Mouse (Mus musculus) c-Kit-positive CD71-negative TER-119-negative erythroid progenitor cells, embryonic 14.5 days (primary cell): ENCODE results near the gene Rad51c.
"Not testable (repeated sequence)": the region's sequence is repeated elsewhere in the genome, so short reads cannot be mapped to it uniquely, and the experiment has no call there.

Experiments used
- DNase-seq: peaks from one replicate; pipeline ENCODE4 v3.0.0-alpha.2; 2013; ENCODE audit warnings: low read depth

Rad51c gene

DNA sequence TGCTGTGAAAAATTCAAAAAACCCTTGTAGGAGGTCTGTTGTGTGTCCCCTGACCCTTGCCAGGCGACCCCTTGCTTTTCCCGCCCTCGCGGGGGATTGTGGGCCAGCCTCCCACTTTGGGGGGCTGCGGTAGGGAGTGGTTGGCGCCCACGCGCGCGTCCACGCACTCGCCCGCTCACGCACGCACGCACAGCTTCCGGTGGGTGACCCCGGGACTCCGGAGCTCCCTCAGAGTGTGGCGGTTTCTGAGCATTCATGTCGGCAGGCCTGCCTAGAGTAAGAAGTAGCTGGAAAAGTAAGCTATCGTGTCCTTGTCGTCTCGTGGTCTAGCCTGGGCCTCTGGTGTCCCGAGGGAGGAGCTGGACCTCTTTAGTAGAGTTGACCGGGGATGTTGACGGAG is at the start of gene Rad51c, which contains the start of gene Tex14:
Gene Rad51c, minus strand, starts transcription at position 79 of the 400 bp plus-strand sequence.
Gene Tex14, plus strand, starts transcription at position 190 of the 400 bp plus-strand sequence.
- DNase-seq: no peak

DNA sequence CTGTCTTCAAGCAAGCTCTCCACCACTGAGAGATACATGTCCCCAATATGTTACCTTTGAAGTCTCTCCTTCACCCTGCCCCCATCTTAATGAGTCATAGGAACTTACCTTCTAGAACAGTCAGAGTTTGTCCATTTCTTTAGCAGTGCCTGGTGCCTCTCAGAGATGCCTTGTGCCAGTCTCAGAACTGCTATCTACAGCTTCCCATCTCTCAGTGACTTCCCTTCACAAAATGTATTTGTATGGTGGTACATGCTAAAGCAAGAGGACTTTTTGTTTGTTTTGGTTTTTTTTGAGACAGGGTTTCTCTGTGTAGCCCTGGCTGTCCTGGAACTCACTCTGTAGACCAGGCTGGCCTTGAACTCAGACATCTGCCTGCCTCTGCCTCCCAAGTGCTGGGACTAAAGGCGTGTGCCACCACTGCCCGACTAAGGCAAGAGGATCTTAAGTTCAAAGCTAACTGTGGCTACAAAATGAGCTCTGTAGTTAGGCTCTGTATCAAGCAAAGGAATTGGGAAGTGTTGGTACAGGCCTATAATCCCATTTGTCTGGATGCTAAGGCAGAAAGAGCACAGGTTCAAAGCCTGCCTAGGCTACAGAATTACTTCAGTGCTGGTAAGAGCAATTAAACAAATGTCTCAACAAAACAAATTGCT is 49.4 kb upstream of the Rad51c start:
- DNase-seq: no peak

DNA sequence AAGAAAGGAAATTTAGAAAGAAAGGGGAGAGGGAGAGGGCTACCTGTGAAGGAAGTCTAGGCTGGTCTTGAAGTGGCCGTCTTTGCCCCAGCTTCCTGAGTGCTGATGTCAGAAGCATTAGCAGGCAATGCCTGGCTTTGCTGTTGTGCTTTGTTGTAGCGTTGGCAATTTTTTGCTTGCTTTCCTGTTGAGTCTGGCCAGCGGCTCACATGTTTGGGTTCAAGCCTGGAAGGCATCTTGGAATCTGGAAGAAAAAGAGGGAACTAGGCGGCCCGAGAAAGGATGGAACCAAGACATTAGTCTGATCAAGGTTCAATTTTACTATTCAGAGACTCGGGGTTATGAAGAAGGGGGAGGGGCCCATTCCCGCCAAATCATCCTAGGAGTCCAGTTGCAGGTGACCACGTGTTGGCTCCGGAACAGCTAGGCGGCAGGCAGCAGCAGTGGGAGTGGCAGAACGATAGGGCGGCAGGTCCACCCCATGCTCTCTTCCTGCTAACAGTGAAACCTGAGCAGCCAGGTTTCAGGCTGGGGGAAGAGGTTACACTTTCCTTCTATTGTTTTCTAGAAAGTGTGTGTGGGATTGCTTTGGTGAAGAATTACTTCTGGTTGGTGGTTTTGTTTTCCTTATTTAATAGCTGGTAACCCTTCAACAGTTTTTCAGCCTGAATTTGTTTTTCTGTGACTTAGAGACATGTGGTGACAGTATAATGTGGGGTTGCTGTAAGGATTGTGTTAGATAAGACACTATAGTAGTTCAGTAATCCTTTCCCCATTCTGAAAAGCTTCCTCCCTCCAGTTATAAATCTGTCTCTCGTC is 48.7 kb upstream of the Rad51c start:
- no peak for DNase-seq

DNA sequence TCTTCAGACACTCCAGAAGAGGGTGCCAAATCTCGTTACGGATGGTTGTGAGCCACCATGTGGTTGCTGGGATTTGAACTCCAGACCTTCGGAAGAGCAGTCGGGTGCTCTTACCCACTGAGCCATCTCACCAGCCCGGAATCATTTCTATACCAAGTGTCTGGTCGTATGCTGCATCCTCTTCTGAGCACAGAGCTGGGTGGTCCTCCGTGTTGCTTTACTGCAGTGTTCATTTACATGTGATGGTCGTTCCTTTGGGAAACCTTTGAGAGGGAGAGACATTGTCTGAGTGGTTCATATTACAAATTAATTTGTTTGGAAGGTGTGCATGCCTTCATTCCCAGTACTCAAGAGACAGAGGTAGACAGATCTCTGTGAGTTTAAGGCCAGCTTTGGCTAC is 48.0 kb upstream of the Rad51c start:
- not testable (repeated sequence) for DNase-seq

DNA sequence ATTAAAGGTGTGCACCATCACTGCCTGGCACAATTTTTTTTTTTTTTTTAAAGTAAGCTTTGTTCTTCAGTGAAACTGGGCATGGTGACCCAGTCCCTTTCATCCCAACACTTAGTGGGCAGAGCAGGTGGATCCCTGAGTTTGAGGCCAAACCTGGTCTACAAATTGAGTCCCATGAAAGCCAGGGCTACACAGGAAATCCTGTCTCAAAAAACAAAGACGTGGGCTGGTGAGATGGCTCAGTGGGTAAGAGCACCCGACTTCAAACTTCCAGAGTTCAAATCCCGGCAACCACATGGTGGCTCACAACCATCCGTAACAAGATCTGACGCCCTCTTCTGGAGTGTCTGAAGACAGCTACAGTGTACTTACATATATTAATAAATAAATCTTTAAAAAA is 45.1 kb upstream of the Rad51c start:
- DNase-seq: not testable (repeated sequence)

DNA sequence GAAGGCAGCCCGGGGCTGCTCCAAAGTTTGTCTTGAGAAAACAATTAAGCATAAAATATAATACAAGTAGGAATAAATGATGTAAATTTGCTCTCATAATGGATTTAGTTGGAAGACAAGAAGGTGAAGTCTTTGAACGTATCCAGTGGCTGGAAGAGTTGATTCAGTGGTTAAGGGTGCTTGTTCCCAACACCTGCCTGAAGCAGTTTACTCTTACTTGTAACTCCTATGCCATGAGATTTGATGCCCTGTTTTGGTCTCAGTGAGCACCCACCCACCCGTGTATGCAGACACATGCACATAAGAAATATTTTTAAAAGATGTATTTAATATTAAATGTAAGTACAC is 44.4 kb upstream of the Rad51c start:
- DNase-seq: no peak

DNA sequence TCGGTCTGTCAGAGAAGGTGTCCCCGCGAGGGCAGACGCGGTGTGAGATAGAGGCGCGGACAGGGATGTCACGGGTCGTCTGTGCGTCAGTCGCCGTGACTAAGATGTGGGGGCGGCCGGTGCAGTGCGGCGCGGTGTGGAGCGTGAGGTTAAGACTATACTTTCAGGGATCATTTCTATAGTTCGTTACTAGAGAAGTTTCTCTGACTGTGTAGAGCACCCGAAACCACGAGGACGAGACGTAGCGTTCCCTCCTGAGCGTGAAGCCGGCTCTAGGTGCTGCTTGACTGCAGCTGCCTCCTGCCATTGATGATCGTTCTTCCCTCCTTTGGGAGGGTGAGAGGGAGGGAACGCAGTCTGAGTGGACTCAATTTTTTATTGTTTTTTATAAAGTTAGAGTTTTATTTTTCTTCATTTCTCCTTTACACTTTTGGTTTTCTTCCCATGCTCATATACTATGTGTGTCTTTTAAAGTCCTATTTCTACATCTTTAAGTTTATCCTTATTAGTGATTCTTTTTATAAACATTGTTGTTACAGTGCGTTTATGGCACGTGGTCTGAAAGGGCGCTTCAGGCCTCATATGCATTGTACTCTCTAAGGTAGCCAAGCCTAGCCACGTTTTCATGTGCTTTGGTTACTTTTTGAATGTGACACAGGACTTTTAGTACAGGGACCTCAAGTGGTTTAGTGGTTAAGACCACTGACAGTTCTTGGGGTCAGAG is 43.9 kb upstream of the Rad51c start:
- peak; percentile 84 for DNase-seq

DNA sequence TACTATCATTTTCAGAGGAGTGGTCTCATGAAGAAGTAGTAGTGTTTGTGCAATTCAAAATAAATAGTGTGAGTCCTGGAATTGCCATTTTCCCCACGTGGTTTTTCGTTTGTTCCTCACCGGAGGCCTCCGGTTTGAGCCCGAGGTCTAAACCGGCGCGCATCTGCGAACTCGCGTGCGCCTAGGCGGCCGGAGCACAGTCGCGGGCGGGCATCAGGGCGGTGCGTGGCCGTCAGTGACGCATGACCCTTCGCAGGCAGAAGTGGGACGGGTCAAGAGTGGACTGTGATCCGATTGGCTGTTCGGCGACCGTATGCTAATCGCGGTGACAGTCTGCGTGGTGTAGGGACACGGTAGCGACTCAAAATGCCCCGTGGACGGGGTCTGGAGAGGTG is 43.3 kb upstream of the Rad51c start:
- DNase-seq: not testable (repeated sequence)

DNA sequence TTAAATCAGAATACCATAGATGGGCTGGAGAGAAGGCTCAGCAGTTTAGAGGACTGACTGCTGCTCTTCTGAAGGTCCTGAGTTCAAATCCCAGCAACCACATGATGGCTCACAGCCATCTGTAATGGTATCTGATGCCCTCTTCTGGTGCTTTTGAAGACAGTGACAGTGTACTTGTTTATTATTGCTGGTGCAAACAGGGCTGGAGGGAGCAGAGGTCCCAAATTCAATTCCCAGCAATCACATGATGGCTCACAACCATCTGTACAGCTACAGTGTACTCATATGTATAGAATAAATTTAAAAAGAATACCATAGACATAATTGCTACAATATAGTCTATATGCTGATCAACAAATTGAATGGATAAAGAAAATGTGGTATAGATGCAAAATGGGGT is 42.7 kb upstream of the Rad51c start:
- DNase-seq: no peak

DNA sequence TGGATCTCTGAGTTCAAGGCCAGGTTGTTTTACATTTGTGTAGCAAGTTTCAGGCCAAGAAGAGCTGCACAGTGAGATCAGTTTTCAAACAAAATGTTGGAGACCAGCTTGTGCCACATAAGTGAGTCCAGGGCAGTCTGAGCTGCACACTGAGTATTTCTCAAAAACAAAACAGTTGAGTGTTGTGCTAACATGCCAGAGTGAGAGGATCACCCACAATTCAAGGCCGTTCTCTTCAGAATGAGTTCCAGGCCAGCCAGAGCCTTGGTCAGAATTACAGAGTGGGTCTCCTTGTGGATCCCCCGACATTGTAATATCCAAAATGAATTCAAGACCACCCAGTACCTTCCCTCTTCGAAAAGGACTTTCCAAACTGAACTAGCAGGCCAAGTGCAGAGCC is 41.4 kb upstream of the Rad51c start:
- DNase-seq: no peak

DNA sequence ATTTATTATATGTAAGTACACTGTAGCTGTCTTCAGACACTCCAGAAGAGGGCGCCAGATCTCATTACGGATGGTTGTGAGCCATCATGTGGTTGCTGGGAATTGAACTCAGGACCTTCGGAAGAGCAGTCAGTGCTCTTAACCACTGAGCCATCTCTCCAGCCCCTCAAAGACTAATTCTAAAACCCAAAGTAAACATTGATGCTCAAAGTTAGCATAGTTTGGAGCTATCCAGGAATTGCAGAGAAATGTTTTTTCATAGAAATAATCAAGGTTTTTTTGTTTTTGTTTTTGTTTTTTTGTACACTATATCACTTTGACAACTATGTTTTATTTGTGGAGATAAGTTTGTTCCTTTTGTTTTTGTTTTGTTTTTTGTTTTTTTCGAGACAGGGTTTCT is 40.8 kb upstream of the Rad51c start:
- DNase-seq: not testable (repeated sequence)

DNA sequence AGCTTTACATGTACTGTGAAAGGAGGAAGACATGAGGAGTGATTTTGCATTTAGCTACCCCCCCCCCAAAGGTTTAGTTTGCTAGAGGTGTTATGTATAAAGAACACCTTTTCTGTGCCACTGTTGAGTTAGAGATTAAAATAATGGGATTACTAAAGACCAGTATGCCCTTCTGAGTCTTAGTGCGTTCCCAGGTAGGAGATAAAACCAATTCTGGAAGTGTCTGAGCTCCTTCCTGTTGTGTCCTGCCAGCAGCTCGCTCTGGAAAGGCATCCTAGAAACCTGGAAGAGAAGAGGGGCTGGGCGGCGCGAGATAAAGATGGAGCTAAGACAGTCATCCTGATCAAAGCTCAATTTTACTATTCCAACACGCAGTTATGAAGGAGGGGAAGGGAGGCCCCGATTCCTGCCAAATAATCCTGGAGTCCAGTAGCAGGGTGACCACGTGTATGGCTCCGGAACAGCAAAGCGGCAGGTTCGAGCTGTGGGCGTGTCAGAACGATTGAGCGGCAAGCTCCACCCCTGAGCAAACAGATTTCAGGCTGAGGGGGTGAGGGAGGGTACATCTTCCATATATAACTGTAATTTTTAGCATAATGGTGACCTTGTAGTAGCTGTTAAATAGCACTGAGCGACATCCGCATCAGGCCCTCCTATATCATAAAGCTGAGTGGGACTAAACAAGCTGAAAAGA is 40.1 kb upstream of the Rad51c start:
- DNase-seq: no peak

DNA sequence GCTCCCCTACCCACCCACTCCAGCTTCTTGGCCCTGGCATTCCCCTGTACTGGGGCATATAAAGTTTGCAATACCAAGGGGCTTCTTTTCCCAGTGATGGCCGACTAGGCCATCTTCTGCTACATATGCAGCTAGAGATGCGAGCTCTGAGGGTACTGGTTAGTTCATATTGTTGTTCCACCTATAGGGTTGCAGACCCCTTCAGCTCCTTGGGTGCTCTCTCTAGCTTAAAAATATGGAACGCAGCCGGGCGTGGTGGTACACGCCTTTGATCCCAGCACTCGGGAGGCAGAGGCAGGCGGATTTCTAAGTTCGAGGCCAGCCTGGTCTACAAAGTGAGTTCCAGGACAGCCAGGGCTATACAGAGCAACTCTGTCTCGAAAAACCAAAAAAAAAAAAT is 39.3 kb upstream of the Rad51c start:
- DNase-seq: not testable (repeated sequence)

DNA sequence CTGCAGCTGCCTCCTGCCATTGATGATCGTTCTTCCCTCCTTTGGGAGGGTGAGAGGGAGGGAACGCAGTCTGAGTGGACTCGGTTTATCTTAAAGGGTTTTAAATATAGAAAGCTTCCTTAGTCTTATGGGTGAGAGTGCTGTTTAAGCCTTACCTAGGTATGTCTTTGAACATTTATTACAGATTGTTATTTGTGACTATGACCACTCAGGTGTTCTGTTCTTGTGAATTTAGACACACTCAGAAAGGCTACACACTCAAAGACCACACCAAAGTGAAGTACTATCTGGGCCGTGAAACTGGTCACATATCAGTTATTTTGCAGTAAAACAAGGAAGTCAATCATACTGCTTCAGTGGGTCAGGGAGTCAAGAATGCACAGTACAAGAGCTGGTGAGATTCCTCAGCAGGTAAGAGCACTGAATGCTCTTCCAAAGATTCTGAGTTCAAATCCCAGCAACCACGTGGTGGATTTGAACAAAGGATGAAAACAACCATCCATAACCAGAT is 38.7 kb upstream of the Rad51c start:
- peak; percentile 80 for DNase-seq

DNA sequence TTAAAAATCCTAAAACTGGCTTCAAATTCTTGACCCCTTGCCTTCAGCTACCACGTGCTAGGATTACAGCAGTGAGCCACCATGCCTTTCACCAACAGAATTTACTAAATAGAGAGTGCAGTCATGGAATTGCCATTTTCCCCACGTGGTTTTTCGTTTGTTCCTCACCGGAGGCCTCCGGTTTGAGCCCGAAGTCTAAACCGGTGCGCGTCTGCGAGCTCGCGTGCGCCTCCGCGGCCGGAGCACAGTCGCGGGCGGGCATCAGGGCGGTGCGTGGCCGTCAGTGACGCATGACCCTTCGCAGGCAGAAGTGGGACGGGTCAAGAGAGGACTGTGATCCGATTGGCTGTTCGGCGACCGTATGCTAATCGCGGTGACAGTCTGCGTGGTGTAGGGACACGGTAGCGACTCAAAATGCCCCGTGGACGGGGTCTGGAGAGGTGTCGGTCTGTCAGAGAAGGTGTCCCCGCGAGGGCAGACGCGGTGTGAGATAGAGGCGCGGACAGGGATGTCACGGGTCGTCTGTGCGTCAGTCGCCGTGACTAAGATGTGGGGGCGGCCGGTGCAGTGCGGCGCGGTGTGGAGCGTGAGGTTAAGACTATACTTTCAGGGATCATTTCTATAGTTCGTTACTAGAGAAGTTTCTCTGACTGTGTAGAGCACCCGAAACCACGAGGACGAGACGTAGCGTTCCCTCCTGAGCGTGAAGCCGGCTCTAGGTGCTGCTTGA is 38.1 kb upstream of the Rad51c start:
- DNase-seq: not testable (repeated sequence)

DNA sequence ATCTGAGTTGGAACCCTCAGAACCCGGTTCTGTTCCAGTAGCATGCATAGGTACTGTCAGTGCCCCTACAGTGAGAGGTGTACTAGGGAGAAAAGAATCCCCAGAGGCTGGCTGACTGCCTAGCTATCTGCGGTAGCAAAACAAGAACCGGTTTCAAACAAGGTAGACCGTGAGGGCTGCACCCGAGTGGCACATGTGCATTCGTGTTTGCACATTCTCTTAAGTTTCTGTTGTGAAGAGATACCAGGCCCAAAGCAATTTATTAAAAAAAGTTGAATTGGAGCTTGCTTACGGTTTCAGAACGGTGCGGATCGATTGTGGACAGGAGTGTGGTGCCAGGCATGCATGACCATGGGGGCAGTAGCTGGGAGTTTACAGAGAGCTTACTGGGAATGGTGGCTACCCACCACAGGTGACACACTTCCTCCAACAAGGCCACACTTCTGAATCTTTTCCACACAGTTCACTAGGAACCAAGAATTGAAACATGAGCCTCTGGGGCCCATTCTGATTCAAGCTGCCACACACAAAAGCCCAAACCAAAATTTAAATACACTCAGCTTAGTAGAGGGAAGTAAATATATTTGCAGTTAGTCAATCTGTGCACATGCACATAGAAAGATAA is 35.2 kb upstream of the Rad51c start:
- no peak for DNase-seq

DNA sequence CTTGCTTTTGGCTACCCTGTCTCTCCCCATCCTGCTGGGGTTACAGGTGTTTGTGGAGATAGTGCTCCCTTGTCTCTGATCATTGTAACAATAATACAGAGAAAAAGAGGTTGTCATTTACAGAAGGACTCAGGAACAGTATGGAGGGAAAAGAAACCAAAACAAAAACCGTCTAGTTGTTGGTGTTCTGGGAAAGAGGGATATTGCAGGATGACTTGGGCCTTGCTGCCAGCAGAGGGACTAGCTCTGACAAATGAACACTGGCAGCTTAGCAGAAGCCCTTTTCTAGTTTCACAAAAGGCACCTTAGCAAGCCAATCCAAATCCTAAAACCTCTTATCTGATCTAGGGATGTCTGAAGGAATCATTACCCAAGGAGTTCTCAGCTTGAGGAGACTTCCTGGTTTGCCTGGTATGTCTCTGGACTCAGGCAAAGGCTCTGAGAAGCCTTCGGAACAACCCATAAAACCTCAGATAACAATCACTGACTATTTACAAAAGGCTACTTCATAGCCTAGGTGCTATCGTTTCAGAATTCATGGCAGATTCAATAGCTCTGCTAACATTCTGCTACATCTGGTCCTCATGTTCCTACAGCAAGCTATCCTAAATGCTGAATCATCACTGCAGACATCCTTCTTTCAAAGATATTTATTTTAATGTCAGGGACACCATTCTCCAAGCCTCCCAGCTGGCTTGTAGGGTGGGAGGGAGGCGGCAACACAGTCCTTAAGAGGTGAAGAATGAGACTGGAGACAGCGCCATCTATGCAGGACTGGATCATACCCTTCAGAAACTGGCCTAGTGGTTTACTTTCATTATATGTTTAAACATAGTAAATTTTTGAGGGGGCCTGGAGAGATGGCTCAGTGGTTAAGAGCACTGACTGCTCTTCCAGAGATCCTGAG is 31.8 kb upstream of the Rad51c start:
- no peak for DNase-seq

DNA sequence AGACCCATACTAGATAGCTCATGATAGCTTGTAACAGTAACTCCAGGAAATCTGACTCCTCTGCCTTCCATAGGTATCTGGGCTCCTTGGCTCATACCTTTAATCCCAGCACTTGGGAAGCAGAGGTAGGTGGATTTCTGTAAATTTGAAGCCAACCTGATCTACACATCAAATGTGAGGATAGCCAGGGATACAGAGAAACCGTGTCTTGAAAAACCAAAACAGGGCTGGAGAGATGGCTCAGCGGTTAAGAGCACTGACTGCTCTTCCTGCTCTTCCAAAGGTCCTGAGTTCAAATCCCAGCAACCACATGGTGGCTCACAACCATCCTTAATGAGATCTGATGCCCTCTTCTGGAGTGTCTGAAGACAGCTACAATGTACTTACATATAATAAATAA is 30.4 kb upstream of the Rad51c start:
- not testable (repeated sequence) for DNase-seq

DNA sequence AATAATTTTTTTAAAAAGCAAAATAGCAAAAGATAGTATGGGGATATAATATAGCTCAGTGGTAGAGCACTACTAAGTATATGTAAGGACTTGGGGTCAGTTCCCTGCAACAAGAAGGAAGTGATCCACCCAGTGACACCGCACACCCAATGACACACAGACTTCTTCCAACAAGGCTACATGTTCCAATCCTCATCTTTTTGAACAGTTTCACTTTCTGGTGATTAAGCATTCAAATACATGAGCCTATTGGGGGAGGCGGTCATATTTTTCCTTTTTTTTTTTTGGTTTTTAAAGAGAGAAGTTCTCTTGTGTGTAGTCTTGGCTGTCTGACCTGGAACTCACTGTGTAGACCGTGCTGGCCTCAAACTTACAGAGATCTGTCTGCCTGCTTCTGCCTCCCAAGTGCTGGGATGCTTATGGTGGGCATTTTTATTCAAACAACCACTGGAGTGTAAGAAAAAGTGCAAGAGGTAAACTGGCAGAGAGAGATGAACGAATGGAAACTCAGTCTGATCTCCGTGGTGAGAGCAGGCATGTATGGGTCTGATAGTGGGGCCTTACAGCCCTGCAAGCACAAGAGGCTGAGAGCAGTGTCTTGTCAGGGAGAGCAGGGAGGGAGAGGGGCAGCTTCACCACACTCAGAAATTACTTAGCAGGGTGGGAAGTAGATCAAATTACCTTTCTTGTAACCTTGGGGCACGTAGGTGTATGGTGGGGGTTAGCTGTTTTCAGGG is 28.3 kb upstream of the Rad51c start:
- DNase-seq: no peak
